Mouse (Mus musculus): Measurements from ENCODE around the gene Amigo1. TPM values are rescaled to one million over a fixed set of nuclear protein-coding genes. Genes with fewer than 3 reads are reported as not detected.

The Amigo1 gene
- polyA plus RNA-seq (2012; ENCODE audit: low replicate concordance): 1.5 and 3.8 TPM in 2 replicates

GRCm38 (mm10) chr3:108186098-108187047 is at the start of gene Amigo1:
Gene Amigo1 (plus strand): TSS chr3:108186335.

GRCm38 (mm10) chr3:108145534-108146445 is 40.3 kb upstream of the Amigo1 start, which contains the start of gene Gnai3:
Gene Gnai3 (minus strand): TSS chr3:108146146.

GRCm38 (mm10) chr3:108154656-108155055 is 31.5 kb upstream of the Amigo1 start, which contains the start of gene Gpr61:
Gene Gpr61 (minus strand): TSS chr3:108154882.

DNA sequence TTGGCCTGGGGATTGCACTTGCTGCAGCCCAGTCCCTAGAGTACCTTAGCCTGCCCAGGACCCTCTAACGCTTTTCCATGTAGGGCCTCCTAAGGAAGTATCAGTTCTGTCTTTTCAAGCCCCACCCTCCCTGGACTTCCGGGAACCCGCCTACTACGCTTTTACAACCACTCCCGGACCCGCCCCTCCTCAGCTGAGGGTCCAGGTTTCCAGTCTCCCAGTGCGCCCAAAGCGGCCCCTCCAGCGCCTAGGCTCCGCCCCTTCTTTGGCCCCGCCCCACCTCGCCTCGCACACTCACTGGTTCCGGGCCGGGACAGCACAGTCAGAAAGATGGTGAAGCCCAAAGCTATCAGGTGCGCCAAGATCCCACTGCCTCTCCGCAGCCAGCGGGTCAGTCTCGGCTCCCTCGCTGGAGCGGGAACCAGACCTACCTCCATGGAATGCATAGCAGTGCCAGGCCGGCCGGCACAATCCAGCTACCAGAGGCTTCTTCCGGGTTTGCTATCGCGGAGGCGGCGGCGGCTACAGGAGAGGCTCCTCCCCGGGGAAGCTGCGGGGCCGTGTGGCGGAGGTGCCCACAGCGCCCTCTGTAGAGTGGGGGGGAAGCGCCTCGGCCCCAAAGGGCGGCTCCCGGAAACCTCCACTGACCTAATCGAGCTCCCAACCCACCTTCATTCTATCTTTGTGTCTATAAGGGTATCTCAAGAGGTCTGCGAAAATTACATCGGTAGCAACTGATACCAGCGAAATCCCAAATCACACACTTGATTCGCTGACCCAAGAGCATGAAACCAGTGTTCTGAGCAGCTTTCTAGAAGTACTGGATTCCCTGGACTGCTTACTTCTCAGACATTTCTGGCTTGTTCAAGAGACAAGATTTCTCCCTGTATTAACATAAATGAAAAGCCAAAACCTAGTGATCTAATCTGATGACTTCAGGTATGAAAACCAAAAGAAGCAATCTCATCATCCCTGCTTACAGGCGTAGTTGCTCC is 14.5 kb downstream of the Amigo1 start, which contains the start of gene Cyb561d1:
TSS of gene Cyb561d1 (minus strand) at position 884 of the 995 bp plus-strand sequence.

GRCm38 (mm10) chr3:108210771-108211139 is 24.6 kb downstream of the Amigo1 start, which contains the start of gene Atxn7l2:
Gene Atxn7l2 (minus strand): TSS chr3:108210934.

GRCm38 (mm10) chr3:108226558-108227350 is 40.6 kb downstream of the Amigo1 start, which contains the start of gene Sypl2:
Gene Sypl2 (minus strand): TSS chr3:108226648.

Other genes starting within 250 kb of the Amigo1 start
- not detected in 2 replicates for gene Gstm6, start 242.6 kb upstream of the Amigo1 start, polyA plus RNA-seq (2012; ENCODE audit: low replicate concordance)
- not detected in 2 replicates for gene Gstm3, start 217.1 kb upstream of the Amigo1 start, polyA plus RNA-seq (2012; ENCODE audit: low replicate concordance)
- 0.40 TPM in 1 of 2 replicates, not detected in the other for gene Gstm2, start 199.9 kb upstream of the Amigo1 start, polyA plus RNA-seq (2012; ENCODE audit: low replicate concordance)
- gene Gstm1, start 168.4 kb upstream of the Amigo1 start, polyA plus RNA-seq (2012; ENCODE audit: low replicate concordance): 27.7 and 72.8 TPM in 2 replicates
- 0.34 and 0.51 TPM in 2 replicates for gene Gstm4, start 141.4 kb upstream of the Amigo1 start, polyA plus RNA-seq (2012; ENCODE audit: low replicate concordance)
- 64.7 and 77.9 TPM in 2 replicates for gene Ampd2, start 99.7 kb upstream of the Amigo1 start, polyA plus RNA-seq (2012; ENCODE audit: low replicate concordance)
- 0.16 TPM in 1 of 2 replicates, not detected in the other for gene Gnat2, start 93.5 kb upstream of the Amigo1 start, polyA plus RNA-seq (2012; ENCODE audit: low replicate concordance)
- gene Gnai3, start 40.2 kb upstream of the Amigo1 start, polyA plus RNA-seq (2012; ENCODE audit: low replicate concordance): 5.1 and 5.2 TPM in 2 replicates
- gene Gpr61, start 31.5 kb upstream of the Amigo1 start, polyA plus RNA-seq (2012; ENCODE audit: low replicate concordance): not detected in 2 replicates
- 2.9 and 8.8 TPM in 2 replicates for gene Cyb561d1, start 14.9 kb downstream of the Amigo1 start, polyA plus RNA-seq (2012; ENCODE audit: low replicate concordance)
- 9.1 and 20.2 TPM in 2 replicates for gene Atxn7l2, start 24.6 kb downstream of the Amigo1 start, polyA plus RNA-seq (2012; ENCODE audit: low replicate concordance)
- gene Sypl2, start 40.3 kb downstream of the Amigo1 start, polyA plus RNA-seq (2012; ENCODE audit: low replicate concordance): not detected in 2 replicates
- gene Psma5, start 70.6 kb downstream of the Amigo1 start, polyA plus RNA-seq (2012; ENCODE audit: low replicate concordance): 2.5 and 4.8 TPM in 2 replicates
- gene Sort1, start 97.7 kb downstream of the Amigo1 start, polyA plus RNA-seq (2012; ENCODE audit: low replicate concordance): 1.9 and 4.9 TPM in 2 replicates
- not detected in 2 replicates for gene Mybphl, start 178.6 kb downstream of the Amigo1 start, polyA plus RNA-seq (2012; ENCODE audit: low replicate concordance)
- 64.2 and 72.0 TPM in 2 replicates for gene Psrc1, start 197.5 kb downstream of the Amigo1 start, polyA plus RNA-seq (2012; ENCODE audit: low replicate concordance)
- gene Celsr2, start 229.2 kb downstream of the Amigo1 start, polyA plus RNA-seq (2012; ENCODE audit: low replicate concordance): 0.77 and 1.9 TPM in 2 replicates